Mouse (Mus musculus) intestine, embryonic 14.5 days (tissue): Measurements from ENCODE around the gene Gm11096. TPM values are rescaled to one million over a fixed set of nuclear protein-coding genes. Genes with fewer than 3 reads are reported as not detected.
A peak's percentile ranks its signal among the peaks of the same experiment; 100 is the strongest.

Source experiments
- ATAC-seq: fragments of 200-750 bp; cut with Nextera tagmentation; replicated peaks from 2 replicates; pipeline ENCODE4 v1.8.0; 2017; ENCODE audit warnings: low read depth, moderate number of reproducible peaks, moderate TSS enrichment, moderate library complexity; ENCODE audit not compliant: low FRiP score, low TSS enrichment
- DNase-seq: peaks from one replicate; pipeline ENCODE4 v3.0.0-alpha.2; 2018; ENCODE audit warnings: low spot score
- H3K27ac ChIP-seq: fragments of 300-500 bp; sonication (generic); 2 replicates; pipeline ENCODE4 v1.5.1; 2014; ENCODE audit warnings: low read depth, mild to moderate bottlenecking, control low read depth
- H3K27me3 ChIP-seq: fragments of 300-500 bp; sonication (generic); replicated peaks from 2 replicates; pipeline ENCODE4 v1.6.1; 2014; ENCODE audit warnings: low read length, control low read depth; ENCODE audit not compliant: control insufficient read depth, insufficient read depth
- H3K36me3 ChIP-seq: fragments of 300-500 bp; sonication (generic); 2 replicates; pipeline ENCODE4 v1.6.1; 2014; ENCODE audit warnings: low read length, control low read depth; ENCODE audit not compliant: control insufficient read depth, insufficient read depth
- H3K4me1 ChIP-seq: fragments of 300-500 bp; sonication (generic); replicated peaks from 2 replicates; pipeline ENCODE4 v1.6.1; 2014; ENCODE audit warnings: low read length, control low read depth, mixed read lengths; ENCODE audit not compliant: control insufficient read depth, insufficient read depth
- H3K4me2 ChIP-seq: fragments of 300-500 bp; sonication (generic); 2 replicates; pipeline ENCODE4 v1.6.1; 2014; ENCODE audit warnings: low read length
- H3K4me3 ChIP-seq: fragments of 300-500 bp; sonication (generic); 2 replicates; pipeline ENCODE4 v1.5.1; 2014; ENCODE audit warnings: low read depth, low read length, control low read depth, mixed read lengths
- H3K9ac ChIP-seq: fragments of 300-500 bp; sonication (generic); 2 replicates; pipeline ENCODE4 v1.6.1; 2014; ENCODE audit warnings: mild to moderate bottlenecking, low read length
- H3K9me3 ChIP-seq: fragments of 300-500 bp; sonication (generic); 2 replicates; pipeline ENCODE4 v1.6.1; 2016; ENCODE audit warnings: low read length, control low read depth; ENCODE audit not compliant: control insufficient read depth
- WGBS: fragments of 180-500 bp; shearing (Covaris S2); extraction: QIAGEN DNeasy Blood & Tissue Kit; methylation state at CpG from one replicate; pipeline ENCODE4 v1.1.7; 2014; 5-methylcytosine and 5-hydroxymethylcytosine counted together
- polyA plus RNA-seq: library from polyadenylated mRNA; unstranded; fragments of >200 nt; fragmentation: Nextera tagmentation; extraction: Ambion mirVana; gene quantifications from 2 replicates; pipeline ENCODE4 v1.2.1, GENCODE M21; 2014

Gm11096 gene
- polyA plus RNA-seq, 1 experiment from 2014 or later, result not detected

DNA sequence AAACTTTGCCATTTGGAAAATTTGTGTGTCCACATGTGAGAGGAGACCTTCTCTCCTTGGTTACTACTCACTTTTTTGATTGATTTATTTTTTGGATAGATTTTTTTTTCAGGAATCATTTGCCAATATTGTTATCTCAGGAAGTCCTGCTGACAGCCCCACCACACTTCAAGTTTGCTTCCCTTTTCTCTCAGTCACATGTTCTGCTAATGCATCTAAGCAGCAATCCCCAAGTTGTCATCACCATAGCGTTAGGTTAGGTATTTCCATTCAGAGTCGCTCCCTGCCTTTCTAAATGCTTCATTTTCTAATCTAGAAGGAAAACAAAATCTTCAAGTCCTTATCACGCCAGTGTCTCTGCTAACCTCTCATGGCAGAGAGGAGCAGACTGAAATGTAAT, 17.8 kb downstream of the Gm11096 start:
- no peaks in the 10 kb centered on the region for H3K36me3 ChIP-seq
- no peak overlapping the region for H3K4me2 ChIP-seq
- no peak overlapping the region for H3K27ac ChIP-seq
- DNase-seq, result no peak
- H3K27me3 ChIP-seq, result no peaks in the 10 kb centered on the region
- no peak for ATAC-seq
- no peaks in the 10 kb centered on the region for H3K4me1 ChIP-seq
- H3K9ac ChIP-seq, result no peak overlapping the region
- H3K4me3 ChIP-seq, result no peak overlapping the region
- WGBS, result 87% methylated on average over 3 of the region's 3 CpGs
- no peaks in the 10 kb centered on the region for H3K9me3 ChIP-seq

DNA sequence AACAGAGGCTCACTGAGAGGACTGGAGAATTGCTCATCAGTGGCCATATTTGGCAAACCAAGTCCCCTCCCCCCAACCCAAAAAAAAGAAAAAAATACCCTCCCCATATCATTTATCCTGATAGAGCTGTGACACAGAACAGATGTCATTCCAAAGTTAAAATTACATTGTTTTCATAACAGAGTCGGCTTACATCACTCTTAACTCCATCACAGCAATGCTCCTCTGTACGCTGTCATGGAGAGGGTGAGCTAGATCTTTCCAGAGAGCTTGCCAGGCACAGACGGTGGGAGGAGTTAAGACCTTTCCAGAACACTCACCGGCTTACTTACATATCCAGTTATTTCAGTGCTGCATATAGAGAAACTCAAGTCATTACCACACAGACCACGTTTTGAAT, 27.4 kb downstream of the Gm11096 start:
- Histone ChIP-seq H3K27ac (no peak overlapping the region), H3K9me3 (no peaks in the 10 kb centered on the region), H3K27me3 (no peaks in the 10 kb centered on the region), H3K9ac (no peak overlapping the region), H3K4me2 (no peak overlapping the region), H3K4me1 (peaks cover 11% of the 10 kb centered on the region), H3K4me3 (no peak overlapping the region), H3K36me3 (no peaks in the 10 kb centered on the region)
- WGBS, result 34% methylated on average over 5 of the region's 5 CpGs
- ATAC-seq (peak; percentile 53; the same call in 1 of the 2 replicates), DNase-seq (no peak)

DNA sequence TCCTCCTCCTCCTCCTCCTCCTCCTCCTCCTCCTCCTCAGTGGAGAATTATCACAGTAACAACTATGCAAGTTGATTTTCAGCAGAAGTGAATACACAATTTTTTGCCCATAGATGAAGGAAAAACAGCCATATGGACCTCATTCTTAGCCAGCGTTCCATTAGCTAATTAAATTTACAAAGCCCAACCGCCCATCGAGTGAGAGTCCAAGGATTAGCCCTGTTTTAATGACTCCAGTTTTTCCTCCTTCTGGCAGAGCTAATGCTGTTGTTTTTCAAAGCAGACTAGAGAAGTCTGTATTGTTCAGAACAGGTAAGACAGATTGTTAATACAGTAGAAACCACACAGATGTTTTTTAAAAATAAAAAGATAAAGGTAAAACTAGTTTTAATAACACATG, 31.8 kb downstream of the Gm11096 start:
- WGBS, result 72% methylated on average over 3 of the region's 3 CpGs

DNA sequence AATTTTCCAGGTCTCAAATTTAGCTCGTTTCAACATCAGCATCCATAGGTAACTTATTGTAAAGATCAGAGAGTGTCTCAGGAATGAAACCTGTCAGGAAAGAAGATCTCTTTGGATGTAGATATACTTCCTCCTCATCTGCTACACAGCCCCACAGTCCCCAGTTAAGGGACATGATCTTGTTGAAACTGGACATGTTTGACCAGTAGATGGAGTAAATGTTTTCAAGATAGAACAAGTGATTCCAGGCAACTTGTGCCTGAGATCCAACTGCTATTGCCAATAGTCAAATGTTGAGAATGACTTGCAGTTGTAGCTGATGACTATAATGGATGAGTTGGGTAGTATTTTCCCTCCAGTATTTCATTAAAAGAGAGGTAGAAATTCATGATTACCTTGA, 35.9 kb downstream of the Gm11096 start:
- H3K4me2 ChIP-seq, result no peak overlapping the region
- ATAC-seq (no peak), DNase-seq (no peak)
- no peak overlapping the region for H3K4me3 ChIP-seq
- no peak overlapping the region for H3K27ac ChIP-seq
- no peaks in the 10 kb centered on the region for H3K27me3 ChIP-seq
- peaks cover 8% of the 10 kb centered on the region; the same call in 1 of the 2 replicates for H3K4me1 ChIP-seq
- H3K9me3 ChIP-seq, result no peaks in the 10 kb centered on the region
- no peak overlapping the region for H3K9ac ChIP-seq
- 71% methylated on average over 1 of the region's 1 CpGs for WGBS
- H3K36me3 ChIP-seq, result no peaks in the 10 kb centered on the region

More for the DNA sequence above, 31.8 kb downstream of the Gm11096 start:
- Histone ChIP-seq H3K36me3 (no peaks in the 10 kb centered on the region), H3K4me3 (no peak overlapping the region), H3K4me2 (no peak overlapping the region), H3K27me3 (no peaks in the 10 kb centered on the region), H3K9ac (no peak overlapping the region), H3K9me3 (no peaks in the 10 kb centered on the region), H3K27ac (no peak overlapping the region), H3K4me1 (peaks cover 14% of the 10 kb centered on the region)
- DNase-seq (no peak), ATAC-seq (no peak)

DNA sequence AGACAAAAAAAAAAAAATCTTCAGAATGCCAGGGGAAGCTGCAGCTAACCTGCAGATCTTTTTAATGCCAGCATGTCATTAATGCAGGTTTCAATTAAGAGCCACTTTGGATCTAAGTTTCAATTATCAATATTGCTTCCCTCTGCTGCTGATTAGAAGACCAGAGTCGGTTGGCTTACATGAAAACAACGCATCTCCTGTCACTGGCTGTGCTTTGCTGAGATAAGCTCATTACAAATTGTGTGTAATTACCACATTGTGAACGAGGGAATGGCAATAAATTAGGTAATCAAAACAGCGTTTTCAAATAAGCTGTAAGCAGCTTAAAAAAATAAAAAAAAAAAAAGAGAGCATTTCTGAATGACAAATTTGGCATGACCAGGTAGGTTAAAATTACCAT, 38.2 kb downstream of the Gm11096 start:
- WGBS, result 66% methylated on average over 4 of the region's 4 CpGs

DNA sequence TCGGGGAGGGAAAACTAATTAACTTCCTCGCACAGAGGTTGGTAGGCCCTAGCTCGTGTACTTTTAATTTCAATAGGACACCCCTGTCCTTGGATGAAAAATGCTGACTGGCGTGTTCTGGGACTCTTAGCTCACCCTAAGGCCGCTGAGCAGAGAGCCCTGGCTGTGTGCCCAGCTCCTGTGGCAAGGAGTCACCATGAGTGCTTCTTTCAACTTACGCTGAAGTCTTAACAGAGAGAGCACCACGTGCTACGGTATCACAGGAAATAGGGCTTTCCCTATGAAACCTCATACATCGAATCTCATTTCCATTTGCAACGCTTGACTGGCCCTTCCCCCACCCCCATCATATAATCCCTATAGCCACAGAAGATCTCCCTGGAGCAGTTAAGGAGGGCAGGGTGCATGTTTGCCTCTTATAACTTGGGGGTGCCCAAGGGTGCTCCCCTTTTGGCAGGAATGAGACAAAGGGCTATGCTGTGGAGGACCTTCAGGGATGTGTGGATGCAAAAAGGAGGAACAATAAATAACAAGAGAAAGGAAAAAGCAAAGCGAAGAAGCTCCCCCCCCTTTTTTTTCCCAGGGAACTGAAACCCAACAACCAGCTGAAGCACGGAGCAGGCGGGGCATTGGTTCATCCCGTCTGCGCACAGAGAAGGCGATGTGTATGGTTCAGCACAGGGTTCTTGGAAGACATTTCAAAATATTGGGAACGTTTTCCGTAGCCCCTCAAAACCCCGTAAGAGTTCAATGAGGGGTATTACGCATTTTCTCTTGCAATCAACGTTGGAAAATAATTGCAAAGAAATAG, 39.0 kb downstream of the Gm11096 start:
- DNase-seq (no peak), ATAC-seq (no peak)
- 77% methylated on average over 21 of the region's 21 CpGs for WGBS

More for the DNA sequence above, 38.2 kb downstream of the Gm11096 start:
- Histone ChIP-seq H3K27ac (no peak overlapping the region), H3K36me3 (no peaks in the 10 kb centered on the region), H3K9me3 (no peaks in the 10 kb centered on the region), H3K4me3 (no peak overlapping the region), H3K4me2 (no peak overlapping the region), H3K9ac (no peak overlapping the region), H3K27me3 (no peaks in the 10 kb centered on the region), H3K4me1 (peaks cover 8% of the 10 kb centered on the region; the same call in 1 of the 2 replicates)
- no peak for DNase-seq
- no peak for ATAC-seq

DNA sequence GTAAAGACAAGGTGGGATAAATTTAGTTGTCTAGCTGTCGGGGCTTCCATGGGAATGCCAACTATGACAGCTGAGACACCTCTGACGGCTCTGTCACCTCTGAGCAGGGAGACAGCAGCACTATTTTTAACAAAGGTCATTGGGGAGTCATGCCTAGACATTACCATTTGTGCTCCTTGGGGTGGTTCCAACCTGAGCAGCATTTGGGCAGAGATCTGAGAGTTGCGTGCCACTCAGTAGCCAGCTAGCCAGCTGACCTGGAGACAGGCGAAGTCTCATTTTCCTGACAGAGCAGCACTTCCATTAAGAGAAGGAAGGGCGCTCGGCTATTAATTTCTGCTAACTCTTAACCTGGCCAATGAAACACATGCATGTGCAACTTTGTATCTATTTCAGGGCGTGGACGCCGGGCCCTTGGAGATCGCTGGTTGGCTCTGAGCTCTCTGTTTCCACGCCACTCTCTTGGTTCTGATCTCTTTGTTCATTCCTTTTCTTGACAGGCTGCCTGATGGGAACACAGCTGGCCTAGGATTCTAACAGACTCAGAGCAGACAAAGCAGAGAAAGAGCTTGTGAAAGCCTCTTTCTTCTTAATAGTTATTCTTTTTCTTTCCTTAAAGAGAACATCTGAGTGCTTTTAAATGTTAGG, 40.4 kb downstream of the Gm11096 start:
- Histone ChIP-seq H3K4me1 (peaks cover 8% of the 10 kb centered on the region; the same call in 1 of the 2 replicates), H3K9ac (no peak overlapping the region), H3K27me3 (no peaks in the 10 kb centered on the region), H3K27ac (no peak overlapping the region), H3K36me3 (no peaks in the 10 kb centered on the region), H3K4me3 (no peak overlapping the region), H3K4me2 (no peak overlapping the region), H3K9me3 (no peaks in the 10 kb centered on the region)
- 88% methylated on average over 11 of the region's 11 CpGs for whole genome bisulfite sequencing
- no peak for DNase-seq
- no peak for ATAC-seq

More for the DNA sequence above, 39.0 kb downstream of the Gm11096 start:
- Histone ChIP-seq H3K9ac (no peak overlapping the region), H3K4me1 (peaks cover 8% of the 10 kb centered on the region; the same call in 1 of the 2 replicates), H3K27me3 (no peaks in the 10 kb centered on the region), H3K27ac (no peak overlapping the region), H3K9me3 (no peaks in the 10 kb centered on the region), H3K4me3 (no peak overlapping the region), H3K36me3 (no peaks in the 10 kb centered on the region), H3K4me2 (no peak overlapping the region)

DNA sequence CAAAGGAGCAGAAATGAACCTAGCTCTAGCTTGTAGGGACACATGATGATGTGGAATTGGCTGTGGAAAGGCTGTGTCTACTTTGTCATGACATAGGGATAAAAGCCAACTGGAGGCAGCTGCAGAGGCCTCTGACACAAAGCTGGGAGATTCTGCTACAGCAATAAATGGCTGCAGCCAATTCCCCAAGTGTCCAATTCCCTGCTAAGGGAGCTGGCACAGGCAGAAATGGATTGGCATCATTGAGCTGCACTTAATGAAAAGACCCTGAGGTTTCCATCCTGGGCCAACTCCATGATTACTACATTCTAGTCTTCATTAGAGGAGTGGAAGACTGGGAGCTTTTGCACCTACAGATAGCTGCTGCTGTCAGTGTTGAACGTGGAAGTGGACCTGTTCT, 44.8 kb downstream of the Gm11096 start:
- no peak overlapping the region for H3K4me3 ChIP-seq
- no peaks in the 10 kb centered on the region for H3K36me3 ChIP-seq
- H3K27ac ChIP-seq, result no peak overlapping the region
- DNase-seq (no peak), ATAC-seq (no peak)
- no peaks in the 10 kb centered on the region for H3K9me3 ChIP-seq
- H3K27me3 ChIP-seq, result no peaks in the 10 kb centered on the region
- WGBS, result 86% methylated on average over 1 of the region's 1 CpGs
- H3K4me1 ChIP-seq, result no peaks in the 10 kb centered on the region
- H3K9ac ChIP-seq, result no peak overlapping the region
- H3K4me2 ChIP-seq, result no peak overlapping the region
